Mouse (Mus musculus) embryonic facial prominence, embryonic 11.5 days (tissue): Measurements from ENCODE around the gene Gm9745. TPM values are rescaled to one million over a fixed set of nuclear protein-coding genes. Genes with fewer than 3 reads are reported as not detected.
"Not testable (repeated sequence)": the region's sequence is repeated elsewhere in the genome, so short reads cannot be mapped to it uniquely, and the experiment has no call there.

ENCODE experiments used
- ATAC-seq: fragments of 200-750 bp; cut with Nextera tagmentation; replicated peaks from 2 replicates; pipeline ENCODE4 v1.8.0; 2017; ENCODE audit warnings: low read depth; ENCODE audit not compliant: insufficient number of reproducible peaks, low FRiP score, low TSS enrichment
- DNase-seq: peaks from one replicate; pipeline ENCODE4 v3.0.0-alpha.2; 2015; ENCODE audit warnings: low spot score
- H3K27ac ChIP-seq: fragments of 300-500 bp; sonication (generic); replicated peaks from 2 replicates; pipeline ENCODE4 v1.5.1; 2014; ENCODE audit warnings: mild to moderate bottlenecking, low read depth, low read length, control low read depth
- H3K27me3 ChIP-seq: fragments of 300-500 bp; sonication (generic); 2 replicates; pipeline ENCODE4 v1.6.1; 2014; ENCODE audit warnings: mild to moderate bottlenecking, low read length, moderate library complexity, mixed read lengths; ENCODE audit not compliant: control insufficient read depth, insufficient read depth
- H3K36me3 ChIP-seq: fragments of 300-500 bp; sonication (generic); replicated peaks from 2 replicates; pipeline ENCODE4 v1.6.1; 2014; ENCODE audit warnings: low read depth, mild to moderate bottlenecking, low read length, moderate library complexity, mixed read lengths; ENCODE audit not compliant: control insufficient read depth, insufficient read depth
- H3K4me1 ChIP-seq: fragments of 300-500 bp; sonication (generic); 2 replicates; pipeline ENCODE4 v1.6.1; 2014; ENCODE audit warnings: low read length, mixed read lengths; ENCODE audit not compliant: control insufficient read depth, insufficient read depth
- H3K4me2 ChIP-seq: fragments of 300-500 bp; sonication (generic); 2 replicates; pipeline ENCODE4 v1.6.1; 2014; ENCODE audit warnings: low read depth, mild to moderate bottlenecking, control low read depth, low read length, moderate library complexity
- H3K4me3 ChIP-seq: fragments of 300-500 bp; sonication (generic); 2 replicates; pipeline ENCODE4 v1.5.1; 2014; ENCODE audit warnings: low read depth, low read length, control low read depth
- H3K9ac ChIP-seq: fragments of 300-500 bp; sonication (generic); replicated peaks from 2 replicates; pipeline ENCODE4 v1.6.1; 2014; ENCODE audit warnings: mild to moderate bottlenecking, control low read depth, low read length
- H3K9me3 ChIP-seq: fragments of 300-500 bp; sonication (generic); replicated peaks from 2 replicates; pipeline ENCODE4 v1.6.1; 2016; ENCODE audit warnings: mild to moderate bottlenecking, low read length, inconsistent platforms, mixed read lengths; ENCODE audit not compliant: control insufficient read depth
- WGBS: fragments of 180-500 bp; shearing (Covaris S2); extraction: QIAGEN DNeasy Blood & Tissue Kit; methylation state at CpG from one replicate; pipeline ENCODE4 v1.1.7; 2014; 5-methylcytosine and 5-hydroxymethylcytosine counted together
- polyA plus RNA-seq: library from polyadenylated mRNA; unstranded; fragments of >200 nt; fragmentation: Nextera tagmentation; extraction: Ambion mirVana; gene quantifications from 2 replicates; pipeline ENCODE4 v1.2.1, GENCODE M21; 2014

The Gm9745 gene
- not detected in 2 replicates for polyA plus RNA-seq

GRCm38 (mm10) chr13:8948131-8948530, at the start of gene Gm9745:
Gm9745 (minus strand) TSS chr13:8948231.
- not testable (repeated sequence) for H3K4me3 ChIP-seq, H3K27me3 ChIP-seq, H3K4me2 ChIP-seq, H3K36me3 ChIP-seq, ATAC-seq, H3K27ac ChIP-seq, H3K9me3 ChIP-seq, H3K4me1 ChIP-seq, DNase-seq, H3K9ac ChIP-seq

- not testable (repeated sequence) for H3K9me3 ChIP-seq, H3K27ac ChIP-seq, ATAC-seq, H3K9ac ChIP-seq, H3K27me3 ChIP-seq, H3K4me2 ChIP-seq, H3K4me3 ChIP-seq, H3K36me3 ChIP-seq, H3K4me1 ChIP-seq, DNase-seq
- 83% methylated on average over 5 of the region's 5 CpGs for WGBS
Observed at GRCm38 (mm10) chr13:8997221-8997620, 49.2 kb upstream of the Gm9745 start.

GRCm38 (mm10) chr13:8995990-8996786, 48.2 kb upstream of the Gm9745 start, which contains the start of gene Gtpbp4:
Gtpbp4 (minus strand) TSS chr13:8996083.
- WGBS: under 1% methylated on average over 51 of the region's 51 CpGs
- peak within 1 kb of the TSS; percentile 97 for H3K4me3 ChIP-seq
- peak within 1 kb of the TSS; percentile 88 for H3K9ac ChIP-seq
- H3K27me3 ChIP-seq: no peaks in the 10 kb centered on the region
- H3K4me1 ChIP-seq: no peaks in the 10 kb centered on the region
- peak; percentile 97 for ATAC-seq
- no peaks in the 10 kb centered on the region; the same call in 1 of the 2 replicates for H3K36me3 ChIP-seq
- no peaks in the 10 kb centered on the region for H3K9me3 ChIP-seq
- H3K27ac ChIP-seq: peak within 1 kb of the TSS; percentile 59; the same call in 1 of the 2 replicates
- H3K4me2 ChIP-seq: peak within 1 kb of the TSS; percentile 77
- peak; percentile 98 for DNase-seq

GRCm38 (mm10) chr13:8995159-8995989, 47.3 kb upstream of the Gm9745 start:
- no peaks in the 10 kb centered on the region for H3K9me3 ChIP-seq
- H3K27ac ChIP-seq: peak overlapping the region; percentile 41; the same call in 1 of the 2 replicates
- no peaks in the 10 kb centered on the region for H3K4me1 ChIP-seq
- no peaks in the 10 kb centered on the region for H3K27me3 ChIP-seq
- ATAC-seq: peak; percentile 79
- H3K36me3 ChIP-seq: no peaks in the 10 kb centered on the region; the same call in 1 of the 2 replicates
- H3K4me2 ChIP-seq: peak overlapping the region; percentile 77
- DNase-seq: peak; percentile 58
- WGBS: 5% methylated on average over 33 of the region's 33 CpGs
- H3K9ac ChIP-seq: peak overlapping the region; percentile 88
- H3K4me3 ChIP-seq: peak overlapping the region; percentile 97

GRCm38 (mm10) chr13:8992231-8992630, 44.2 kb upstream of the Gm9745 start:
- peaks cover 6% of the 10 kb centered on the region for H3K36me3 ChIP-seq
- no peak overlapping the region for H3K4me3 ChIP-seq
- H3K27me3 ChIP-seq: no peaks in the 10 kb centered on the region
- H3K9me3 ChIP-seq: no peaks in the 10 kb centered on the region
- no peak overlapping the region for H3K9ac ChIP-seq
- no peak for ATAC-seq
- H3K4me1 ChIP-seq: no peaks in the 10 kb centered on the region
- no peak overlapping the region for H3K4me2 ChIP-seq
- 96% methylated on average over 6 of the region's 6 CpGs for WGBS
- DNase-seq: no peak
- H3K27ac ChIP-seq: no peak overlapping the region

GRCm38 (mm10) chr13:8972972-8973371, 24.9 kb upstream of the Gm9745 start:
- no peaks in the 10 kb centered on the region for H3K27me3 ChIP-seq

GRCm38 (mm10) chr13:8972369-8972768, 24.3 kb upstream of the Gm9745 start:
- Histone ChIP-seq H3K4me3 (no peak overlapping the region), H3K9me3 (no peaks in the 10 kb centered on the region), H3K4me1 (no peaks in the 10 kb centered on the region), H3K4me2 (no peak overlapping the region), H3K36me3 (peaks cover 15% of the 10 kb centered on the region), H3K27me3 (no peaks in the 10 kb centered on the region), H3K27ac (no peak overlapping the region), H3K9ac (no peak overlapping the region)
- no peak for ATAC-seq
- DNase-seq: no peak

More at GRCm38 (mm10) chr13:8972972-8973371, 24.9 kb upstream of the Gm9745 start:
- ATAC-seq (no peak), DNase-seq (no peak)
- Histone ChIP-seq H3K9me3 (no peaks in the 10 kb centered on the region), H3K4me1 (no peaks in the 10 kb centered on the region), H3K4me2 (no peak overlapping the region), H3K9ac (no peak overlapping the region), H3K27ac (no peak overlapping the region), H3K36me3 (peaks cover 15% of the 10 kb centered on the region), H3K4me3 (no peak overlapping the region)
- WGBS: 93% methylated on average over 3 of the region's 3 CpGs

- H3K9me3 ChIP-seq: no peaks in the 10 kb centered on the region
- peaks cover 3% of the 10 kb centered on the region for H3K36me3 ChIP-seq
- H3K9ac ChIP-seq: no peak overlapping the region
- H3K27me3 ChIP-seq: no peaks in the 10 kb centered on the region
- no peaks in the 10 kb centered on the region for H3K4me1 ChIP-seq
- DNase-seq: no peak
- ATAC-seq: no peak
- 88% methylated on average over 8 of the region's 8 CpGs for WGBS
- no peak overlapping the region for H3K4me2 ChIP-seq
- no peak overlapping the region for H3K27ac ChIP-seq
- no peak overlapping the region for H3K4me3 ChIP-seq
Observed at GRCm38 (mm10) chr13:8967742-8968141, 19.7 kb upstream of the Gm9745 start.
